Mouse (Mus musculus): ENCODE results near the gene Rpp30.

Gene Rpp30

DNA sequence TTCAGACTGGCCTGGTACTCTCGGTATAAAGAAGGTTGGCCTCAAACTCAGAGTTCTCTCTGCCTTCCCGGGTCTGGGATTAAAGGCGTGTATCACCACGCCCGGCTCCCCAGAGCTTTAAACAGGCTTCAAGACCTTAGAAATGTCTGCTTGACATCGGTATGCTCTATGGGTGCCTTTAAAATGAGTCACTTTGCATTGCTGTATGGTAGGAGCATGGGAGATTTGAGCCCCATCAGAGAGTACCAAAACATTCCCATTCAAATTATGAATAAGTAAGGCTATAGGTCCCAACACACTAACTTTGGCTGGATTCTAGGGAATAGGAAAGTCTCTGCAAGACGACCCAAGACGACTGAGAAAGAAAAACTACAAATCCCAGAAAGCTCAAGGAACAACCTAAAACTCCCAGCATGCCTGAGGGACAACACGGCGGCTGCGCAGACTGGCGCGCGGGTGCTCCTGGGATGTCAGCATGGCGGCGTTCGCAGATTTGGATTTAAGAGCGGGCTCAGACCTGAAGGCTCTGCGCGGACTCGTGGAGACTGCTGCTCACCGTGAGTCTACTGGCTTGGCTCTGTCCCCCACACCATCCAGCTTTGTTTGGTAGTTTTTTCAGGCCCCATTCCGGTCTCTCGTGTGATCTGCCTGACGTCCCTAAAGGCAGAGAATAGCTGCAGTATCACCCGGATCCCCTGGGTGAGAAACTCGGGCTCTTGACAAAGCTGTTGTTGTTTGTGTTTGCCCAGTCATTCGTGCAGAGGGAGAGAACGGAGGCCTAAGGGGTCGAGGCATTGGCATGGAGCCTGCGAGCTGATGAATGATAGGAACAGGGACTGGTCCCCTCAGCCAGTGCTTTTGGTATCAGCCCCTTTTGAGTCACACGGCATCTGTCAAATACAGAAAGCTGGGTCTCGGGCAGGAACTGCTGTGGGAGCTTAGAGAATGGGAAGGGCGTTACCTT is at the start of gene Rpp30:
Rpp30 (plus strand) TSS at position 455 of the 964 bp plus-strand sequence.
- ATAC-seq (ENCODE audit: low TSS enrichment) = peak; percentile 99

DNA sequence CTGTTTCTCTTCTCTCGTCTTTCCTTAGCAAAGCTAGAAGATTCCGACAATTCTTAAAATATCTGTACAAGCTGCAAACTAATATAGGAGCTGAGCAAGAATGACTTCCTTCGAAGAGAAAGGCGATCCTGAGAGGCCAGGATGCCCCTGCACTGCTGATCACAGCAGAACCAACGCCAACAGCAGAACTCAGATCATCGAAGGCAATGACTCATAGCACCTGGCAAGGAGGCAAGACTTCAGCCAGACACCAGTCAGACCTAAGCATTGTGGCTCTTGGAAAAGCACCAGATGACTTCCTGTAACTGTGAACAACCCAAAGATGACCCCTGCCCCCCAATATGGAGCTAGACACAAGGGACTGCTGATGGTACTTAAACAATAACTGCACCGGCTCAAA is 37.5 kb upstream of the Rpp30 start:
- ATAC-seq (ENCODE audit: low TSS enrichment) = peak; percentile 69; the same call in 1 of the 2 replicates

DNA sequence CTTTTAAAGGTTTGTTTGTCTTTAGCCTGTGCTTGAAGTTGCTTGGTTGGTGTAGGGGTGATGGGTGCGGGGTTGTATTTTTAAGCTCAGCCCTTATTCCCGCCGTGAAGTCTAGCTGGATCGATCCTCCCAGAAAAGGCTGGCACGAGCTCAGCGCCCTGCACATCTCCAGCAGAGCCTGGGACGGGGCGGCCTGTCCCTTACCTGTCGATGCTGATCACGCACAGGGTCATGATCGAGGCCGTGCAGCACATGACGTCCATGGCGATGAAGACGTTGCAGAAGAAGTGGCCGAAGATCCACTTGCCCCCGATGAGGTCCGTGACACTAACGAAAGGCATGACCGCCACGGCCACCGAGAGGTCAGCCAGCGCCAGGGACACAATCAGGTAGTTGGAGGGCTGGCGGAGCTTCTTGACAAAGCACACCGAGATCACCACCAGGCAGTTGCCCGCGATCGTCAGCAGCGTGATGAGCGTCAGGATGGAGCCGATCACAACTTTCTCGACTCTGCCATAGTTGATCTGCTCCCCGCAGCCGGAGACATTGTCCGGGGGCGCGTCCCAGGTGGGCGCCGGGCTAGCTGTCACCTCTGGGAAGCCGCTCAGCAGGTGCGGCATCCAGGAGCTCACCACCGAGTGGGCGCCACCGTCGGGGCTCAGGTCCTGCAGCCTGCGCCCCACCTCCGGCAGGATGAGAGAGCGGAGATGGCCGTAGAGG is 26.9 kb upstream of the Rpp30 start:
- peak; percentile 41 for ATAC-seq (ENCODE audit: low TSS enrichment)

DNA sequence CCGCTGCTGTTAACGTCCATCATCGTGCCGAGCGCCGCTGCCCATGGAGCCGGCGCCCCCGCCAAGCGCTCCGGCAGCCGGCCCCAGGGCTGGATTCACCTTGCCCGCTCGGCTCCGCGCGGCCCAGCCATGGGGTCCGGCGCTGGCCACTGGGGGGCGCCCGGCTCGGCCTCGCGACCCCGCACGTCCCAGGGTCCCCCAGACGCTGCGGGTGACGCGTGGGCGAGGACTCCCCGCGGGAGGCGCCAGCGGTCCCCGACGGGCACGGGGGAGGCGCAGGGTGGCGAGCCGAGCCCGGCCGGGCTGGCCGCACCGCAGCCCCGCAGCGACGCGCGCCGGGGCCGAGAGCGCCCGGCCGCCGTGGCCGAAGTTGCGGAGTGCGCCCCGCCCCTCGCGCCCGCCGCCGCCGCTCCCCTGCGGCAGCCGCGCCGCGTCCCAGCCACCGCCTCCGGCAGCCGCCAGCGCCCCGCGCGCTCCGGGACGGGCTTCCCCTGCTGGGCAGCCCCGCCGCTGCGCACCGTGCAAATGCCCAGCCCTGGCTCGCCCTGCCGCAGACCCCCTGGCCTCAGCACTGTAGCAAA is 26.2 kb upstream of the Rpp30 start, which contains the start of gene Htr7:
Htr7 (minus strand) TSS at position 277 of the 581 bp plus-strand sequence.
- peak; percentile 85 for ATAC-seq (ENCODE audit: low TSS enrichment)

DNA sequence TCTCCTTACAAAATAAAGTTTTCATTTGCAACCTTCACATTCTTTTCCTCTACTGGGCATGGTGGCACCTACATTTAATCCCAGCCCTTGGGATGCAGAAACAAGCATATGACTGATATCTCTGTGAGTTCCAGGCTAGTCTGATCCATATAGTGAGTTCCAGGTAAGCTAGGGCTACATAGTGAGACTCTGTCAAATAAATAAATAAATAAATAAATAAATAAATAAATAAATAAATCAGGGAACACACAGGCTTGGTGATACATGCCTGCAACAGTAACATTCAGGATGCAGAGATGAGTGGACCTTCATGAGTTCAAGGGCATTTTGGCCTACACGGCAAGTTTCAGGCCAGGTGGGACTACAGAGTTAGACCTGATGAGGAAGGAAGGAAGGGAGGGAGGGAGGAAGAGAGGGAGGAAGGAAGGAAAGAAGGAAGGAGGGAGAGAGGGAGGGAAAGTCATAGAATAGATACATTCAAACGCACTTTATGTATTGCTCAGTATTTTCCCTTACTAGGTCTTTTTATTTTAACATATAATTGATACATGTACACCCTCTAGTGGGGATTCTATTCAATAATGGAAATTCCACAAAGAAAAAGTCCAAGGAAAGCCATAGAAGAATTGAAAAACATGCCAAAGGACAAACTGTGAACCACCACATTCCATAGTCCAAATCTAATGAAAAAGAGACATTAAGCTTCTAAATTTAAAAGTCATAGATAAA is 20.6 kb upstream of the Rpp30 start:
- no peak for ATAC-seq (ENCODE audit: low TSS enrichment)

DNA sequence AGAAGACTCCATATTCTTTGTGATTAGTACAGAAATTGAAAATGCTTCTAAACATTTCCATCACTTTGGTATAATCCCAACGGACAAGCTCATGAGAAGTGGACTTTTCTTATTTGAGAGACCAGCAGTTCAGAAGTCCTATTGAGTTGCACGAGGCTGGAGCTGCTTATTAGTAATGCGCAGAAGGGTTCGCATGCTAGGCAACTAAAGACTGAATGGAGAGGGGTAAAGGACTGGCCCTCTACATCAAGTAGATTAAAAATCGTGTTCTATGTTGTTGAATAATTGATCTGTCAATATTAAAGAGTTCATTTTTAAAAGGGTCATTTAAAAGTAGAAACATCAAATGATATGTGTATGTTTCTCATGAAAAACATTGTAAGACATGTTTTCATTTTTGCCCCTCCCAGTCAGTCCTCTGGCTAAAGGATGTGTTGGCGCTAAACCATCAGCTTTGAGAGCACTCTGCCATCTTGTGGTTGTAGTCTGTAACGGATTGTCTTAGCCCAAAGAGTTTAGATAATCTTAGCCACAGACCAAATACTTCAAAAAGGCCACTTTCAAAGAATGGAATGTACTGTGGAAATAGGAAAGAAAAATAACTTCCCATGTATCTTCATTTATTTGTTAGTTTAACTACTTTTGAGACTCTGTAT is 782 bp upstream of the Rpp30 start:
- ATAC-seq (ENCODE audit: low TSS enrichment) = peak; percentile 87

DNA sequence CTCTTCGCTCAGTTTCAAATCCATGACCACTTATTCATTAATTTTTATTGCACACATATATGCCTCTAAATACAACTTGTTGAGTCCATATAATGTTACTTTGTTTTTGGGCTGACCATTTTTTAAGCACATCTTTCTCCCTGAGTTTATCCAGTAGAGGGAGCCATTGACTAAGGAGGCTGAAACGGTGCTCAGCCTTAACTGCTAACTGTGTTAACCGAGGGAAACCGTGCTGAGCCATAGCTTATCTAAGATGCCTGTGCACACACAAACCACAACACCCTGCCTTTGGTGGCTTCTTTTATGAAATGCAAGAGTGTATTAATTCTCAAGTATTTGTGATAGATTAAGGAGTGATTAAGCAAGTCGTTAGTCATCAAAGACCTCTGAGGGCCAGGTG is 7.3 kb downstream of the Rpp30 start:
- peak; percentile 91 for ATAC-seq (ENCODE audit: low TSS enrichment)

DNA sequence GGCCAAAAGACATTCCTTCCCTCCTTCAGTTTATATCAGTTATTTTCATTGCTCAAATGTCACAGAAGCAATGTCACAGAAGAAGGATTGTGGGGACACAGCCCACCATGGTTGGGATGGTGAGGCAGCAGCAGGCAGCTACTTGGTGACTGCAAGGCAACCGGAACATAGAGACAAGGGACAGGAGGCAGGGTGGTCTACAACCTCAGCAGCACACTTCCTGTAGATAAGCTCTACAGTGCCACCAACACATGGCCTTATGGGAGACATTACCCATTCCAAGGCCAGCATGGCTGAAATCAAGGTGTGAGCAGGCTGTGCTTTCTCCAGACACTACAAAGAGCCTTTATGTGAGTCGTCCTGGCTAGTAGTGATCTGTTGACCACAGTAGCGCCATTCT is 13.7 kb downstream of the Rpp30 start:
- no peak for ATAC-seq (ENCODE audit: low TSS enrichment)

DNA sequence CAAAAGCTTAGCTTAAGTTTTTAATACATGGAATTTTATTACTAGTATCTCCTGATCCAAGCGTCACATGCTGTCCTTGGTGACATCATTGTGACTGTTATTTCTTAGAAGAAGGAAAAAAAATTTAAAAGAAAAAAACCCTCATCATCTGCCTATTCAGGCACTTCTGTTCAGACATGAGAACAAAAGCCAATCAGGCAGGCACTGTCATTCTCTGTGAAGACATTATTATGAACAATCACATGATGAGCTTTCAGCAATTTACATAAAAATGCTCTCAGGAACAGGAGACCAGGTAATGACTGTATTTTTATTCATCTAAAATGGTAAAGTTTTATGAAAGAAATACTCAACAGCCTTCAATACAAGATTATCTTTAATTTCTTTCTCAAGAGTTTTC is 14.7 kb downstream of the Rpp30 start:
- ATAC-seq (ENCODE audit: low TSS enrichment) = no peak

DNA sequence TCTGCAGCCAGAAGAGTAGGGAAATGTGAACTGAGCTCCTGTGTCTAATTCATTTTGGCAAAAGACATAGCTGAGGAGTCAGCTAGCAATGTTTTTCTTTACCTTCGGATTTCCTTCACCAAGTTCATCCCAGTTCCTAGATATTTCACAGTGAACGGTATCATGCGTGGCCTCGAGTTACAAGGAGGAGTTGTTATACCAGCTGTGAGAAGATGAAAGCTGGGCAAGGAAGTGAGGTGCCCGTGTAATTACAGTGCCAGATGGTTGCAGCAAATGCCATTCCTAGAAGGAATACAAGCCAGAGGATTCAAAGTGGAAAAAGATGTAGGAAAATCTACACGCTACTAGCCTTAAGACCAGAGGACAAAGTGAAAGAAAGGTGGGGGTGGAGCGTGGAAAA is 15.4 kb downstream of the Rpp30 start:
- ATAC-seq (ENCODE audit: low TSS enrichment) = peak; percentile 93

DNA sequence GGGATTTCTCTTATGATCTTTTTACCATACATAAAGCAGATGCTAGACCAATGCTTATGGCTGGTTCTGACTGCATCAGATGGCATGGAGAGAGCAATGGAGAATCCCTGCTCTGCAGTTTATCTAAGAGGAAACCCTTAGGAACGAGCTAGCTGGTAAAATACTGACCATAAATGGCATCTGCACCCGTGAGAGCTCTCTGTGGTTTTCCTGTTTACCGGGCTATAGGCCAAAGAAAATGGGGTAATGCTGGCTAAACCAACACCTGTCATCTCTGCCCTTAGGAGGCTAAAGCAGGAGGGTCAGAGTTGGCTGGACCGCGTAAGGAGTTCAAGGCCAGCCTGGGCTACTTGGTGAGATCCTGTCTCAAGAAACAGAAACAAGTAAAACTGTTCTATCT is 20.4 kb downstream of the Rpp30 start:
- no peak for ATAC-seq (ENCODE audit: low TSS enrichment)

DNA sequence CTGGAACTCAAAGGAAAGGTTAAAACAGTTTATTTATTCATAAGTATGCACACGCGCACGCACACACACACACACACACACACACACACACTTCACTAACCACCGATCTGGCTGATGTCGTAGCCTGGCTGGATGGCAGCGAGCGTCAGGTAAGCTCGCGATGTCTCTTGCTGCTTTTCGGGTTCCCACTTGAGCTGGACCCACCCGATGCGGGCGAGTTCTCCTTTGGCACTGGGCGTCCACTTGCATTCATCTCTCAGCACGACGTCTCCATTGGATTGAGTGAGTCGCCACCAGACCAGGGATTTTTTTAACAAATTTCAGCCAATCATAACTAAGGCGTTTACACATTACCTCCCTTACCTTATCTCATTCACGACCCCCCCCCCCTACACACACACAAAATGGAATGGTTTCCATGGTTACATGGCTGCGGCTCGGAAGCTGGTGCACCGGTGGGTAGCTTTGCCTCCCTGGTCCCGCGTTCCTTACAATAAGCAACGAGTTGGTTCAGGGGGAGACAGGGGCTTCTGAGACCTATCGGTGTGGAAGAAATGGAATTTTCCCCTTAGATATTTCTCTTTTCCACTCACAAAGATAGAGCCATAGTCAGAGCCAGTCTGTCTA is 25.9 kb downstream of the Rpp30 start:
- ATAC-seq (ENCODE audit: low TSS enrichment) = no peak

DNA sequence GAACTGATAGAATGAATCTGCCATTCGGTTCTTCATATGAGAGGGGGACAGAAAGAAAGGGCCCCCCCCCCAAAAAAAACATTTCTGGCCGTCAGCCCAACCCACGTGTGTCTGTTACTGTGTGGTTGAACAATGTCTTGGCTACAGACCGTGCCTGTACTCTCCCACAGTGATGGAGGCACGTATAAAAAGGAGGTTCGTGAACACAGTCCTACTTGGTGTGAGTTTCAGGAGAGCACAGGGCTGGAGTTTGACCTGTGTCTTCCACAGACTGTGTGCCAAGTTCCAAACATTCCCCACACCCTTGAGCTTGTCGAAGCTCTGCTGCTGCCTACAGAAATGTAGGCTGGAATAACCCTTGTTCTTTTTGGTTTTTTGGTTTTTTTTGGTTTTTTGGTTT is 26.9 kb downstream of the Rpp30 start:
- ATAC-seq (ENCODE audit: low TSS enrichment) = no peak

DNA sequence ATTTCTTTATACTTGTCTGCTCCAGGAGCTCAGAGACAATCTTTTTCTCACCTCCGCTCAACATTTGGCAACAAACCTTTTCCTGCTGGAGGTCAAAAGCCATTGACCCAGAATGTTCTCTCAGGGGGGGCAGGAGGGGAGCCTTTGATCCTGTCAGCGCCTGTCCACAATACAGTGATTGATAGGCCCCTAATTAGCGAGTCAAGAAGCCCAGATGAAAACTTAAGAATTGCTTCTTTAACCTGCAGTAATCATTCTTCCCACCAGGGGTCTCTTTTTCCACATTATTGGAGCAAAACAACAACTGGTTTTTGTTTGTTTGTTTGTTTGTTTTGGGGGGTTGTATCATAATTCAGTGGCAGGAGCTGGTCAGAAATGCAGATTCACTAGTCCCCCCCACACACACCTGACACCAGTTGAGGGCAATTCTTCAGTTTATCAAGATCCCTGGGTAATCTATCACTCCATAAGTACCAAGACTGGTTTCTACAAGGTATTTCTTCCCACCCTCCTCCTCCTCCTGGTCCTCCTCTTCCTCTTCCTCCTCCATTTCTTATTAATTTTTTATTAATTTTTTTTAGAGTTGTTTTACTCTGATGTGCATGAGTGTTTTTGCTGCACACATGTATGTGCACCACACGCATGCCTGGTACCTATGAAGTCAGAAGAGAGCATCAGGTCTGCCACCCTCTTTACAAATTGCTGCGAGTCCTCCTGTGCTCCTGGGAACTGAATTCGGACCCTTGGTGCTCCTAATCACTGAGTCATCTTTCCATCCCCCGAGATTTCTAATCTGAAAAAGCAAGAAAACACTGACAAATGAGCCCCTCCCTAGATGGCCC is 27.8 kb downstream of the Rpp30 start:
- ATAC-seq (ENCODE audit: low TSS enrichment) = no peak

DNA sequence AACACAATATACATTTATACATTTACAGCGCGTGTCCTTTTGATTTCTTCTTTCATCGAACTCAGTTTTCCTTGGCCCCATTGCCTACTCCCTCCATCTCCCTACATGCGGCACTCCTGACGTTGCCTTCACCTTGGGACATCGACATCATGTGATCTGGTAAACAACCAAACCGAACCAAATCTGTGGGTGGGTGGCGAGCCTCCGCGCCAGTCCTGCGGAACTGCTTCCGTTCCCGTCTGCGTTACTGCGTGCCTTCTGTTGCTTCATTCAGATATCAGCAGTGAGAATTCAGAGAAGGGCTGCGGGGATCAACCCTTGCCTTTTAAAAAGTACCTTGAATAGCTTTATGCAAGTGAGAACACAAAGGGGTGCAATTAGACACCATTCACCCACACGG is 28.5 kb downstream of the Rpp30 start:
- peak; percentile 75 for ATAC-seq (ENCODE audit: low TSS enrichment)

DNA sequence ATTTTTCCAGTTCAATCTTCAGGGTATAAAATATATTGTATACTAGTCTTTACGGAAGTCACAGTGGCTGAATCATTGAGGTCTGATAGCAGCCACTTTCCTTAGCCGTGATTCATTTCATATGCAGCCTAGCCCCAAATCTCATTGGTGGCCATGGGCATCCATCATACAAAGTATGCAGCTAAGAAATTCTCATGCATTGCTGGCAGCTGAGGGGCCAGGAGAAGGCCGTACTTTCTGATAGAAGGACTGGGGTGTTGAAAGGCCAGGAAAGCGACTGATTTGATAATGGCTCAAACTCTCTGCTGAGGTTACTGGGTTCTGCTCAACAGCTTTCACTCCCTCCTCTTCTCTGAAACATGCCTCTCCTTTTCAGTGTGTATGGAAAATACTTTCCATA is 32.7 kb downstream of the Rpp30 start:
- no peak for ATAC-seq (ENCODE audit: low TSS enrichment)

DNA sequence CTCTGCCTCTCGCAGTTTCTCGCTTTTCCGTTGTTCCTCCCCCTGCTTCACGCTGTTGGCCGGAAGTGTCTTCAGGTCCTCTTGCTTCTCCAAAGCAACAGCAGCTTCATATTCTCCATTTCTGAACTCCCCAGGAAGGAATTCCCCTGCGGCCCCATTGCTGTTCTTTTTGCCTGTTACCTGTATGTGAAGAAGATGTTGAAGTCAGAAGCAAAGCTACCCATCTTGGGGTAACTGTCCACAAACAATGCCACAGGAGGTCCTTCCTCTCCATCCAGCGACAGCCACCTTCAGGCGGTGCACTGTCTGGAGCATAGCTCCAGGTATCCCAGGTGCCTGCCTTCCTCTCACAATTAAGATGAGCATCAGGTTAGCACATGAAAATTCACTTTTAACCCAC is 35.7 kb downstream of the Rpp30 start:
- no peak for ATAC-seq (ENCODE audit: low TSS enrichment)

DNA sequence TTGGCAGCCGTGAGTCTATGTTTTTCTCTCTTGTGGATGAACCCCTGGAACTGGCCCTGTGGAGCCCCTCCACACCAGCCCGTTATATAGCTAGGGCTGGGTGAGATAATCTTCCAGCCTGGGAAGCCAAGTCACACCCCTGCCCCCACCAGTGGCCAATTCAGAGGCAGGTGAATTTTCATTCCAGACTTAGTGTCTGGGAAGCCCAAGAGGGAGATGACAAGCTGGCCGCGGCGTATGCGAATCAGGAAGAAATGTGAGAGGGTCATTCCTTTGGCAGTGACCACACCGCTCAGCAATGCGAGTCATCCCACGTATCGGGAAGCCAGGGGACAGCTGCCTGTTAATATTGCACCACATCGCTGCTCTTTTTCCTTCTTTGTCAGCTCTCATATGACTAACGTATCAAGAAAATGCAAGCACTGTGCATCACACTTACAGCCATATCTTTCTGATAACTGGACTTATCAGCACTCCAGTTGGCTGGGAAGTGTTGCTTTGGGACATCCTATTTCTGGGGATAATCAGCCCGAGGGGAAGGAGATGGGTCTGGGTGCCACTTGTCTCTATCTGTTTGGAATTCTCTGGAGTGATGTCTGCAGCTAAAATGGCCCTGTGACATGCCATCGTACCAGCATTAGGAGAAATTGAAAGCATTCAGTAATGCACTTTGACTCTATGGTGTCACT is 36.4 kb downstream of the Rpp30 start, which contains the start of gene Ankrd1:
Ankrd1 (minus strand) TSS at position 317 of the 689 bp plus-strand sequence.
- ATAC-seq (ENCODE audit: low TSS enrichment) = no peak

DNA sequence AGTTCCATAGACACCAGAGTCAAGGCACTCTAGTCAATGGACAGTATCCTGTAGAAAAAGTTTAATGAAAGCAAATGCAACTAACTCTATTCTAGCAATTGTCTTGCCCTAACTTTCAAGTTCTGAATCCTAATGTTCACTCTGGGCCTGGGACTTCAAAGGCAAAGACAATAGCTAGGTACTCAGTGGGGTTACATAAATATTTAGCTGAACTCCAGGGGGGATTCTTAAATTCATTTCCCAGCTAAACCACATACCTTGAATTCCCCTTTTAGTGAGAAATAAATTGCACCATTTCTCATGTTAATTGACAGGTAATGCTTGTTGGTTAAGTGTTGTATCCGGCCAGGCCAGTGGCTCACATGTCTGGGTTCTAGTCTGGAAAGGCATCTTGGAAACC is 40.7 kb downstream of the Rpp30 start:
- ATAC-seq (ENCODE audit: low TSS enrichment) = no peak
